Mouse (Mus musculus) layer of hippocampus, adult 18-20 months (tissue): ENCODE results near the gene Tmem97. TPM values are rescaled to one million over a fixed set of nuclear protein-coding genes. Genes with fewer than 3 reads are reported as not detected.
"Not testable (repeated sequence)": the region's sequence is repeated elsewhere in the genome, so short reads cannot be mapped to it uniquely, and the experiment has no call there.

ENCODE experiments used
- DNase-seq, 2 experiments: peaks; one replicate each; pipeline ENCODE4 v3.0.0; 2022; ENCODE audit warnings: low spot score in 2 of 2
- long read RNA-seq: library from polyadenylated mRNA; stranded (forward); transcript quantifications from one replicate; pipeline ENCODE4 v2.0.0, GENCODE M21; 2021
- total RNA-seq, 2 experiments: library from RNA; stranded (reverse); gene quantifications; 2 replicates each; pipeline ENCODE4 v1.2.3; 2021

Gene Tmem97
- 10 to 100 TPM; 11.7 to 14.6 TPM for total RNA-seq
- long read RNA-seq, transcript Tmem97-201 (3 exons, 1,375 nt) = major isoform, 15 of 15 reads
- long read RNA-seq, partial matches to known transcripts = 0 of 15 reads
- long read RNA-seq, other reads (novel, unspliced or antisense) = 0 of 15 reads

- peak; percentile 94 to 98 for DNase-seq
These were observed at the start of gene Tmem97 for GRCm38 (mm10) chr11:78550168-78551058. Tmem97 (minus strand) TSS chr11:78550777.

- no peak for DNase-seq
These were observed 49.5 kb upstream of the Tmem97 start for GRCm38 (mm10) chr11:78600051-78600450.

- no peak for DNase-seq
These were observed 48.3 kb upstream of the Tmem97 start for GRCm38 (mm10) chr11:78598763-78599415.

GRCm38 (mm10) chr11:78596750-78597149 lies 46.2 kb upstream of the Tmem97 start:
- DNase-seq = peak in 1 of 2 experiments; percentile 18

GRCm38 (mm10) chr11:78595773-78596172 lies 45.2 kb upstream of the Tmem97 start:
- no peak for DNase-seq

GRCm38 (mm10) chr11:78594271-78594964 lies 43.8 kb upstream of the Tmem97 start:
- no peak for DNase-seq

GRCm38 (mm10) chr11:78587677-78588076 lies 37.1 kb upstream of the Tmem97 start:
- DNase-seq = not testable (repeated sequence)

- no peak for DNase-seq
These were observed 35.5 kb upstream of the Tmem97 start for GRCm38 (mm10) chr11:78586099-78586498.

- DNase-seq = no peak
These were observed 32.3 kb upstream of the Tmem97 start for GRCm38 (mm10) chr11:78582848-78583247.

- DNase-seq = no peak
These were observed 24.4 kb upstream of the Tmem97 start for GRCm38 (mm10) chr11:78574975-78575374.

GRCm38 (mm10) chr11:78574536-78574935 lies 24.0 kb upstream of the Tmem97 start:
- no peak for DNase-seq

- not testable (repeated sequence) for DNase-seq
These were observed 23.5 kb upstream of the Tmem97 start for GRCm38 (mm10) chr11:78574031-78574430.

GRCm38 (mm10) chr11:78571854-78572253 lies 21.3 kb upstream of the Tmem97 start:
- DNase-seq = no peak

GRCm38 (mm10) chr11:78571441-78571840 lies 20.9 kb upstream of the Tmem97 start:
- DNase-seq = peak; percentile 56 to 82

- DNase-seq = no peak
These were observed 19.2 kb upstream of the Tmem97 start for GRCm38 (mm10) chr11:78569806-78570205.

- DNase-seq = no peak
These were observed 18.2 kb upstream of the Tmem97 start for GRCm38 (mm10) chr11:78568827-78569226.

GRCm38 (mm10) chr11:78567614-78568013 lies 17.0 kb upstream of the Tmem97 start:
- DNase-seq = no peak

GRCm38 (mm10) chr11:78566775-78567174 lies 16.2 kb upstream of the Tmem97 start:
- DNase-seq = no peak

- peak; percentile 47 to 85 for DNase-seq
These were observed 9.9 kb upstream of the Tmem97 start for GRCm38 (mm10) chr11:78560447-78560846.

GRCm38 (mm10) chr11:78557241-78557640 lies 6.7 kb upstream of the Tmem97 start:
- no peak for DNase-seq

GRCm38 (mm10) chr11:78556070-78556469 lies 5.5 kb upstream of the Tmem97 start:
- no peak for DNase-seq
